Mouse (Mus musculus): ENCODE measurements around the gene Gm49630. TPM values are rescaled to one million over a fixed set of nuclear protein-coding genes. Genes with fewer than 3 reads are reported as not detected.
"Not testable (repeated sequence)": the region's sequence is repeated elsewhere in the genome, so short reads cannot be mapped to it uniquely, and the experiment has no call there.

Gene Gm49630
- polyA plus RNA-seq, 2 experiments = not detected

DNA sequence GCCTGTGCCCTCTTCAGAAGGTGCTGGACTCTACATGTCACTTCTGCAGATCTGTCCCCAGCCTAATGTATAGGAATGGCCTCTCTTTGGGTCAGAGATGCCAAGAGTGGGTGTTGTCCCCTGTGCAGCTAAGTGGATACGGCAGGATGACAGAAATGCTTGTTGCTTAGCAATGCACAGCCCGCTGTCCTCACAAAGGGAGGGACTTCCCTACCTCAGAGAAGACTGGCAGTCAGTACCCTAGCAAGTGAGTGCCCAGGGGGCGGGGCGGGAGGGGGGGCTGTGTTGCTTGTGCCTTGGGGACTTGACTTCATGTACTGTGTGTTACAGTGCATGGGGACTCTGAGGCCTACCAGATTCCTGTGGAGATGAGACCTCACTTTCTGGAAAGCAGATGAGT lies 12.0 kb downstream of the Gm49630 start:
- not testable (repeated sequence) for ATAC-seq (ENCODE audit: low FRiP score, low read depth); H3K9ac ChIP-seq (ENCODE audit: low read depth, low read length, severe bottlenecking); H3K4me3 ChIP-seq (replicated peaks; ENCODE audit: low read length); H3K27me3 ChIP-seq (ENCODE audit: control insufficient read depth, insufficient read depth, low read length); H3K27ac ChIP-seq (replicated peaks; ENCODE audit: low read depth, low read length); H3K36me3 ChIP-seq (ENCODE audit: control insufficient read depth, insufficient read depth, low read length); H3K4me1 ChIP-seq (ENCODE audit: control insufficient read depth, insufficient read depth, low read length); H3K9me3 ChIP-seq (ENCODE audit: control insufficient read depth, low read length); DNase-seq (ENCODE audit: low spot score); H3K4me2 ChIP-seq (replicated peaks; ENCODE audit: low read depth, low read length, severe bottlenecking)
- WGBS = 81% methylated on average over 4 of the region's 4 CpGs

DNA sequence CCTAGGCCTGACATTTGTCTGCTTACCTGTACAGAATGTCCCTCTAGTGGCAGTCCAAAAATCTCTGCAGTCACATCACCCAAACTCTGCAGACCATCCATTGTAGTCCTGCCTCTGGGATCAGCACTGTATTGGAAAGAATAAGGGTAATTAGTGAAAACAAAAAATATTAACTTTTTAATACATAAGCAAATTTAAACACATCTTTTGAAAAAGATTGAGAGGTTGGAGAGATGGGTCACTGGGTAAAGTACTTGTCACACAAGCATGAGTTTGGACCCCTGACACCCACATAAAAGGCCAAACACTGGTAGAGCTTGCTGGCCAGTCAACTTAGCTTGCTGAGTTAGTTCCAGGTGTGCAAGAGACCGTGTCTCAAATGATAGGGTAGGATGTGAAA lies 19.2 kb downstream of the Gm49630 start, which contains the start of gene Ttll2:
Gene Ttll2, minus strand, starts transcription at position 101 of the 400 bp plus-strand sequence.
- not testable (repeated sequence) for H3K9me3 ChIP-seq (ENCODE audit: control insufficient read depth, low read length); ATAC-seq (ENCODE audit: low FRiP score, low read depth); H3K9ac ChIP-seq (ENCODE audit: low read depth, low read length, severe bottlenecking); H3K27ac ChIP-seq (replicated peaks; ENCODE audit: low read depth, low read length); H3K27me3 ChIP-seq (ENCODE audit: control insufficient read depth, insufficient read depth, low read length); H3K4me2 ChIP-seq (replicated peaks; ENCODE audit: low read depth, low read length, severe bottlenecking); H3K4me3 ChIP-seq (replicated peaks; ENCODE audit: low read length); H3K4me1 ChIP-seq (ENCODE audit: control insufficient read depth, insufficient read depth, low read length); H3K36me3 ChIP-seq (ENCODE audit: control insufficient read depth, insufficient read depth, low read length); DNase-seq (ENCODE audit: low spot score)
- WGBS = 71% methylated on average over 1 of the region's 1 CpGs

DNA sequence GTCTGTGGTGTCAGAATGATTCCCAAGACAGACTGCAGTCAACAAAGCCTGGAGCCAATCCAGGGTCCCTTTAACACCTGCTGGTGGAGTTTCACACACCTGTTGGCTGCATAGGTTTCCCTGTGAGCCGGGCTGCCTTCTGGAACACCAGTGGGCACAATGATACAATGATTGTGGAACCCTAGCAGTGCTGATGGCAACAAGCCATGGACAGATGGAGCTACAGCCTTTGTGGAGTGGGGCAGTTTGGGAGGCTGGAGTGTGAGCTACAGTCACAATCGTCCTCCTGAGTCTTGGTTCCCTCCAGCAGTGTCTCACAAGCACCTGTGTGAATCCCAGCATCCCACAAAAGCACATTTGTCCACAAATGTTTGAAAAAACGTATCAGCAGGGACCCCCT lies 23.0 kb downstream of the Gm49630 start:
- H3K36me3 ChIP-seq (ENCODE audit: control insufficient read depth, insufficient read depth, low read length); H3K4me3 ChIP-seq (replicated peaks; ENCODE audit: low read length); H3K4me1 ChIP-seq (ENCODE audit: control insufficient read depth, insufficient read depth, low read length); DNase-seq (ENCODE audit: low spot score); H3K27me3 ChIP-seq (ENCODE audit: control insufficient read depth, insufficient read depth, low read length); H3K27ac ChIP-seq (replicated peaks; ENCODE audit: low read depth, low read length); ATAC-seq (ENCODE audit: low FRiP score, low read depth); H3K9ac ChIP-seq (ENCODE audit: low read depth, low read length, severe bottlenecking); H3K9me3 ChIP-seq (ENCODE audit: control insufficient read depth, low read length); H3K4me2 ChIP-seq (replicated peaks; ENCODE audit: low read depth, low read length, severe bottlenecking): not testable (repeated sequence)
- 61% methylated on average over 2 of the region's 3 CpGs for WGBS

DNA sequence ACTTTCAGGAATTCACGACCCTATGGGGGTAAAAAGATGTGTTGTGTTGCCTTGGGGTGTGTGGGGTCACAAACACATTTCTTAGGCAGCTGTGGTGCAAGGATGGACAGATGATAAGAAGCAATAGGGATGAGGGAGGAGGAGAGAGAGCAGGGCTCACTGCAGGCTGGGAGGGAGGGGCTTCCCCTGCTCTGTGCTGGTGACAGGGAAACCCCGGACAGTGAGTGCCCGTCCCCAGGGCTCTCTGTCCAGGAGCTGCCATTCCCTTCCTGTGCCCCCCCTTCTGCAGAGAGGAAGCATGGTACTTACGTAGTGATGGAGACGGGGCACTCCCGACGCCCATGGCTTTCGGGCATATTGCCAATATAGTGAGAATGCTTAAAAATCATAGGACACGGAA lies 34.4 kb downstream of the Gm49630 start:
- not testable (repeated sequence) for ATAC-seq (ENCODE audit: low FRiP score, low read depth); H3K4me2 ChIP-seq (replicated peaks; ENCODE audit: low read depth, low read length, severe bottlenecking); H3K9me3 ChIP-seq (ENCODE audit: control insufficient read depth, low read length); DNase-seq (ENCODE audit: low spot score); H3K9ac ChIP-seq (ENCODE audit: low read depth, low read length, severe bottlenecking); H3K36me3 ChIP-seq (ENCODE audit: control insufficient read depth, insufficient read depth, low read length); H3K4me1 ChIP-seq (ENCODE audit: control insufficient read depth, insufficient read depth, low read length); H3K4me3 ChIP-seq (replicated peaks; ENCODE audit: low read length); H3K27ac ChIP-seq (replicated peaks; ENCODE audit: low read depth, low read length); H3K27me3 ChIP-seq (ENCODE audit: control insufficient read depth, insufficient read depth, low read length)
- WGBS = 57% methylated on average over 8 of the region's 9 CpGs

DNA sequence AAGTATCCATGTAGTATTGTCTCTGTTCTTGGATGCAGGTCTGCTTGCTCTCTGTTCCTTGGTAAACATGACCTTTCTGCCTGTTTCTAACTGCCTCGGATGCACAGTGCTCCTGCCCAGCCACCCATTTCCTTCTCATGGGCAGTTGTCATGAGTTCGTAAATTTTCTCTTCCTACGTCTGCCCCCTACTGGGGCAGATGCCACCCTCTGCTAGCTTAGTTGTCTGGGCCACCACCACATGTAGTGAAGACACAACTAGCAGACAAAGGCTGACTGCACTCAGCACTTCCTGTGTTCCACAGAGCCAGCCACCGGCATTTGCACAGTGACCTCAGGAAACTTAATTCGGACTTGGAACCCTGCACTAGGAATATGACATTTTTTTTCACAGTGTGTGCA lies 39.0 kb downstream of the Gm49630 start:
- not testable (repeated sequence) for H3K9me3 ChIP-seq (ENCODE audit: control insufficient read depth, low read length); H3K4me2 ChIP-seq (replicated peaks; ENCODE audit: low read depth, low read length, severe bottlenecking); H3K36me3 ChIP-seq (ENCODE audit: control insufficient read depth, insufficient read depth, low read length); ATAC-seq (ENCODE audit: low FRiP score, low read depth); H3K4me3 ChIP-seq (replicated peaks; ENCODE audit: low read length); H3K4me1 ChIP-seq (ENCODE audit: control insufficient read depth, insufficient read depth, low read length); H3K27ac ChIP-seq (replicated peaks; ENCODE audit: low read depth, low read length); DNase-seq (ENCODE audit: low spot score); H3K9ac ChIP-seq (ENCODE audit: low read depth, low read length, severe bottlenecking); H3K27me3 ChIP-seq (ENCODE audit: control insufficient read depth, insufficient read depth, low read length)
- WGBS = 50% methylated on average over 1 of the region's 5 CpGs

DNA sequence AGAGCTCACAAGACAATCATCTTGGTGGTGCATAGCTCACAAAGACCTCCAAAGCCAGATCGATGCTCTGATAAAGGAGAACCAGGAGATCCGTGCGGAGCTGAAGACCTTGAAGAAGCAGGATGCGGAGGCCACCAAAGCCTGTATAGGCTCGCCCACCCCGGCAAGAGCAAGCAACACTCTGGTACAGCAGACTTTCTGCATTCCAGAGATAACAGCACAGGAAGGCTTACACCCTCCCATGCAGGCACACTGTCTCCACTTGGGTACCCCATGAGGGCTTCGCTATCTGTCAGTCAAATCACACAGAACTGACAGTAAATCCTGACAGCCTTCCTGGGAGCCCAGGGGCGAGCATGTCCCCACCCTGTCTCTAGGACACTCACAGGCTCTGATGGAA lies 45.4 kb downstream of the Gm49630 start:
- not testable (repeated sequence) for H3K4me3 ChIP-seq (replicated peaks; ENCODE audit: low read length); H3K27ac ChIP-seq (replicated peaks; ENCODE audit: low read depth, low read length); H3K9ac ChIP-seq (ENCODE audit: low read depth, low read length, severe bottlenecking); H3K9me3 ChIP-seq (ENCODE audit: control insufficient read depth, low read length); H3K27me3 ChIP-seq (ENCODE audit: control insufficient read depth, insufficient read depth, low read length); H3K4me2 ChIP-seq (replicated peaks; ENCODE audit: low read depth, low read length, severe bottlenecking); ATAC-seq (ENCODE audit: low FRiP score, low read depth); DNase-seq (ENCODE audit: low spot score); H3K4me1 ChIP-seq (ENCODE audit: control insufficient read depth, insufficient read depth, low read length); H3K36me3 ChIP-seq (ENCODE audit: control insufficient read depth, insufficient read depth, low read length)
- WGBS = 81% methylated on average over 2 of the region's 8 CpGs

DNA sequence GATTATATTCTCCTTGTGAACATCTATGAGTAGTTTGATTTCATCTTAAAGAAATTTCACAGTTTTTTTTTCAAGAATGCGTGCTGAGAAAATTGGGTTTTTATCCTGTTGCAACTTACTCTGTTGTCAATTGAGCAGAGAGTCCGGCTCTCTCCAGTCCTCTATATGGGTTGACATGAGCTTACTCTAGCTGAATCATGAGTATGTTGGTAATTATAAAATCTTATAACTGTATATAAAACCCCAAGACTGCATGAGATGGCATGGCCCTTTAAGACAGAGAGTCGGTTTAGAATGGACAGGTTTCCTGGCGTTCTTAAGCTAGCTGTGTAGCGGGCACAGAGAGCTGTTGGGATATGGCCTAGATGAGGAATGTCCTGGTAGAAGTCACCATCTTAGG lies 47.4 kb downstream of the Gm49630 start, which contains the start of gene Tcp10a:
Gene Tcp10a, plus strand, starts transcription at position 301 of the 400 bp plus-strand sequence.
- not testable (repeated sequence) for H3K27me3 ChIP-seq (ENCODE audit: control insufficient read depth, insufficient read depth, low read length); DNase-seq (ENCODE audit: low spot score); H3K27ac ChIP-seq (replicated peaks; ENCODE audit: low read depth, low read length); H3K9me3 ChIP-seq (ENCODE audit: control insufficient read depth, low read length); H3K4me2 ChIP-seq (replicated peaks; ENCODE audit: low read depth, low read length, severe bottlenecking); H3K4me3 ChIP-seq (replicated peaks; ENCODE audit: low read length); ATAC-seq (ENCODE audit: low FRiP score, low read depth); H3K9ac ChIP-seq (ENCODE audit: low read depth, low read length, severe bottlenecking); H3K4me1 ChIP-seq (ENCODE audit: control insufficient read depth, insufficient read depth, low read length); H3K36me3 ChIP-seq (ENCODE audit: control insufficient read depth, insufficient read depth, low read length)
- WGBS = 92% methylated on average over 4 of the region's 5 CpGs

DNA sequence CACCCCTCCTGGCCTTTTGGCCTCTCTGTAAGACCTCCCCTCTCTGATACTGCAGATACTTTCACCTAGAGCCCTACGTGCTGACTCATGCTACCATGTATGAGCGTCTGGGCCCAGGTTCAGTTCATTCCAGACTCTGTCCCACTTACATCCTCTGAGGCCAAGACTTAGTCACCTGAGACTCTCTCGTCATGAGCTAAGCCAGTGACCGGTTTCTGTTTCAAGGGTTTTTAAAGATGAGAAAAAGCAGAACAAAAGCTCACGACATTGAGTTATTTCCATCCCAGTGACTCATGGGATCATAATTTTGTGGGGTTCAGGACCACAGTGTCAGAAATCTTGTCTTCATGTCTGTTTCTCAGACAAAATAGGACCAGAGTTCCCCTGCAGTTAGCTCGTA lies 52.0 kb downstream of the Gm49630 start:
- not testable (repeated sequence) for H3K36me3 ChIP-seq (ENCODE audit: control insufficient read depth, insufficient read depth, low read length); ATAC-seq (ENCODE audit: low FRiP score, low read depth); H3K9ac ChIP-seq (ENCODE audit: low read depth, low read length, severe bottlenecking); H3K4me3 ChIP-seq (replicated peaks; ENCODE audit: low read length); H3K4me2 ChIP-seq (replicated peaks; ENCODE audit: low read depth, low read length, severe bottlenecking); DNase-seq (ENCODE audit: low spot score); H3K27ac ChIP-seq (replicated peaks; ENCODE audit: low read depth, low read length); H3K27me3 ChIP-seq (ENCODE audit: control insufficient read depth, insufficient read depth, low read length); H3K4me1 ChIP-seq (ENCODE audit: control insufficient read depth, insufficient read depth, low read length); H3K9me3 ChIP-seq (ENCODE audit: control insufficient read depth, low read length)
- 85% methylated on average over 6 of the region's 6 CpGs for WGBS
